Mouse (Mus musculus) heart, postnatal 0 days (tissue): ENCODE data around the gene Smim20. TPM values are rescaled to one million over a fixed set of nuclear protein-coding genes. Genes with fewer than 3 reads are reported as not detected.

Experiments used
- ATAC-seq: fragments of 200-750 bp; cut with Nextera tagmentation; 2 replicates; pipeline ENCODE4 v1.8.0; 2017; ENCODE audit warnings: low read depth, moderate number of reproducible peaks, moderate library complexity; ENCODE audit not compliant: insufficient read depth
- DNase-seq: peaks from one replicate; pipeline ENCODE4 v3.0.0-alpha.2; 2016; ENCODE audit warnings: low spot score
- H3K27ac ChIP-seq: fragments of 300-500 bp; sonication (generic); 2 replicates; pipeline ENCODE4 v1.5.1; 2014; ENCODE audit warnings: low read depth, mild to moderate bottlenecking
- H3K27me3 ChIP-seq: fragments of 300-500 bp; sonication (generic); 2 replicates; pipeline ENCODE4 v1.6.1; 2014; ENCODE audit warnings: low read length, mixed read lengths; ENCODE audit not compliant: control insufficient read depth, insufficient read depth
- H3K36me3 ChIP-seq: fragments of 300-500 bp; sonication (generic); replicated peaks from 2 replicates; pipeline ENCODE4 v1.6.1; 2014; ENCODE audit warnings: low read length, mixed read lengths; ENCODE audit not compliant: control insufficient read depth, insufficient read depth
- H3K4me1 ChIP-seq: fragments of 300-500 bp; sonication (generic); 2 replicates; pipeline ENCODE4 v1.6.1; 2014; ENCODE audit warnings: antibody characterized with exemption; ENCODE audit not compliant: control insufficient read depth, insufficient read depth
- H3K4me2 ChIP-seq: fragments of 300-500 bp; sonication (generic); 2 replicates; pipeline ENCODE4 v1.6.1; 2014; ENCODE audit warnings: low read depth, mild to moderate bottlenecking, low read length, moderate library complexity
- H3K4me3 ChIP-seq: fragments of 300-500 bp; sonication (generic); 2 replicates; pipeline ENCODE4 v1.5.1; 2014; ENCODE audit warnings: low read depth, low read length
- H3K9ac ChIP-seq: fragments of 300-500 bp; sonication (generic); replicated peaks from 2 replicates; pipeline ENCODE4 v1.6.1; 2014; ENCODE audit warnings: low read depth, low read length, mixed read lengths
- H3K9me3 ChIP-seq: fragments of 300-500 bp; sonication (generic); replicated peaks from 2 replicates; pipeline ENCODE4 v1.6.1; 2016; ENCODE audit warnings: low read length; ENCODE audit not compliant: control insufficient read depth
- CTCF ChIP-seq: IDR thresholded peaks from 2 replicates; pipeline ENCODE4 v1.5.1; 2016; ENCODE audit warnings: antibody characterized with exemption, control low read depth, low read depth
- EP300 ChIP-seq: IDR thresholded peaks from 2 replicates; pipeline ENCODE4 v1.6.1; 2016; ENCODE audit warnings: antibody characterized with exemption, low read depth
- WGBS: fragments of 180-500 bp; shearing (Covaris S2); extraction: QIAGEN DNeasy Blood & Tissue Kit; methylation state at CpG from one replicate; pipeline ENCODE4 v1.1.7; 2014; 5-methylcytosine and 5-hydroxymethylcytosine counted together
- polyA plus RNA-seq: library from polyadenylated mRNA; unstranded; fragments of >200 nt; fragmentation: Nextera tagmentation; extraction: Ambion mirVana; gene quantifications from 2 replicates; pipeline ENCODE4 v1.2.1, GENCODE M21; 2015
- total RNA-seq: library from RNA; depleted of rRNA; stranded (reverse); fragments of >200 nt; gene quantifications from 2 replicates; pipeline ENCODE4 v1.2.3, GENCODE M21; 2014; ENCODE audit warnings: low replicate concordance; rRNA removed

The Smim20 gene
- total RNA-seq: 153 and 163 TPM in 2 replicates
- 218 TPM in 2 replicates for polyA plus RNA-seq

DNA sequence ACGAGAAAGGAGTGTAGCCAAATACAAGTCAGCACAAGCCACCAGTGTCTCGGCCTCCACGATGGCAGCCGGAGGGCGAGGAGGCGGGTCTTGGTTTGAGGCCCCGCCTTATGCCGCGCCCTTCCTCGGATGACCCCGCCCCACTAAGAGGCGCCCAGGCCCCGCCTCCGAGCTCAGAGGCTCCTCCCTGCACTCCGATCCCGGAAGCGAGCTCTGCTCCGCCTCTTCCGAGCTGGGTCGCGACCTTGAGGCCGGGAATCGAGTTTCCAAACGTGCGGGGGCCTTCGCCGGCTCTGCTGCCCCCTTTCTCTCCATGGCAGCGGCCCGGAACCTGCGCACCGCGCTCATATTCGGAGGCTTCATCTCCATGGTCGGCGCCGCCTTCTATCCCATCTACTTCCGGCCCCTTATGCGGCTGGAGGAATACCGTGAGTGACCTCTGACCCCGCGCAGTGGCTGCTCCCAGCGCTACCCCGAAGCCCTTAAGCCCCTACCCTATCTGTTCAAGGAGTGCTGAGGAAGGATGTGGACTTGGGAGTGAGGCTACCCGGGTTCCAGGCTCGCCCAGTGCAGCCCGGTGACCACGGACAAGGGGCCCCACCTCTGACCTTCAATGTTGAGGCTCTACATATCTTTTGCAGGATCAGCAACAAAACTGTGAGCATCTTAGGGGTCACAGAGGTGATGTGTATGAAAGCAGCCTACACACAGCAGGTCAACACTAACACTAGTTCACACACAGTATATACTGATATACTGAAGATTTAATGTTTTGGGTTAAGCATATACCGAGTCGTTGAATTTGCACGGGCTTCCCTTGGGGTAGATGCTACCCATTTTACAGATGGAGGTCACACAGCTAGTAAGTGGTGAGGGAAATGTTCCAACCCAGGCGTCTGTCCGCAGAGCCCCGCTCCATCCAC, at the start of gene Smim20:
Gene Smim20, plus strand, starts transcription at position 153 of the 923 bp plus-strand sequence.
- no peaks in the 10 kb centered on the region for H3K27me3 ChIP-seq
- ATAC-seq (peak; percentile 96), DNase-seq (peak; percentile 91)
- TF ChIP-seq CTCF (no peak), EP300 (no peak)
- no peaks in the 10 kb centered on the region for H3K9me3 ChIP-seq
- no peaks in the 10 kb centered on the region for H3K36me3 ChIP-seq
- H3K4me3 ChIP-seq: peak within 1 kb of the TSS; percentile 78
- peak within 1 kb of the TSS; percentile 94 for H3K27ac ChIP-seq
- peaks cover 41% of the 10 kb centered on the region for H3K4me1 ChIP-seq
- H3K4me2 ChIP-seq: peak within 1 kb of the TSS; percentile 72
- peak within 1 kb of the TSS; percentile 75 for H3K9ac ChIP-seq
- 11% methylated on average over 50 of the region's 53 CpGs for WGBS

DNA sequence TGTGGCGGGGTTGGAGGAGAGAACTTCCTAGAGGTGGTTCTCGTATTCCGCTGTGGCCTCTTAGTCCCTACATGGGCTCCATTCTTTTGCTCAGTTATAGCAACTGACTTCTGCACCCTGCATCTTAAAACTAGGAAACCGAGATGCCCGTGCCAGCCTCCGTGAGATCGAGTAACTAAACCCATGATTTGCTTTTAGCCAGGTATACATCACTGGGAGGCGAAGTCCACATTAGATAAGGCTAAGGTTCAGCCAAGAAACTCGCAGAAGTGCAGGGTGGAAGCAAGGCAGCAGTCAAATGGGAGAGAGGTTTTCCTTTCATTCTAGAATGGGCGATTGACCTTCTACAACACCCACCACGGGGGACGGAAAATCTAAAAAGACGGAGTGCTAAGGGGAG, 41.4 kb upstream of the Smim20 start:
- Histone ChIP-seq H3K9me3 (no peaks in the 10 kb centered on the region), H3K9ac (no peak overlapping the region), H3K36me3 (no peaks in the 10 kb centered on the region), H3K27me3 (no peaks in the 10 kb centered on the region), H3K4me3 (no peak overlapping the region), H3K4me2 (no peak overlapping the region), H3K4me1 (no peaks in the 10 kb centered on the region), H3K27ac (no peak overlapping the region)
- WGBS: 80% methylated on average over 13 of the region's 13 CpGs
- ATAC-seq (no peak), DNase-seq (no peak)
- TF ChIP-seq CTCF (no peak), EP300 (no peak)

DNA sequence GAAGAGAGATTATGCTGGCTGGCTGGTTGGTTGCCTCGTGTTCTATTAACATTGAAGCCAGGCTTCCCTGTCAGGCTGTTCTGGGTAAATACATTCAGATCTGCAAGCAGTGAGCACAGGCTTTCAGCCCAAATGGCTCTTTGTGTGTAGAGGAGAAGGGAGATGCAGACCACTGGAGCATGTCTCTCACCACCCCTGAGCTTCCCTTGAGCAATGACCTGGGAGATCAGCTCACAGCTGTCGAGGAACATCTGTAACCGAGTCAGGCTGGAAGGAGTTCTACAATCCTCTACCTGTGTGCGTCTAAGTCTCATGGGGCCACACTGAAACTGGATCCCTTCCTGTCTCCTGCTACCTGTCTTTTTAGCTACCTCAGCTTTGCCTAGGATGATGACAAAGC, 36.3 kb upstream of the Smim20 start:
- Histone ChIP-seq H3K36me3 (no peaks in the 10 kb centered on the region), H3K4me1 (no peaks in the 10 kb centered on the region), H3K4me3 (no peak overlapping the region), H3K4me2 (no peak overlapping the region), H3K9ac (no peak overlapping the region), H3K27ac (no peak overlapping the region), H3K9me3 (no peaks in the 10 kb centered on the region), H3K27me3 (no peaks in the 10 kb centered on the region)
- DNase-seq: no peak
- WGBS: 68% methylated on average over 4 of the region's 4 CpGs
- TF ChIP-seq EP300: no peak
- no peak for TF ChIP-seq CTCF
- ATAC-seq: no peak

GRCm38 (mm10) chr5:53235551-53235950, 31.3 kb upstream of the Smim20 start:
- DNase-seq: no peak
- TF ChIP-seq EP300 (no peak), CTCF (no peak)
- no peak overlapping the region for H3K4me2 ChIP-seq
- H3K9ac ChIP-seq: no peak overlapping the region
- H3K36me3 ChIP-seq: no peaks in the 10 kb centered on the region
- no peaks in the 10 kb centered on the region for H3K4me1 ChIP-seq
- no peak overlapping the region for H3K4me3 ChIP-seq
- 22% methylated on average over 4 of the region's 4 CpGs for WGBS
- H3K9me3 ChIP-seq: no peaks in the 10 kb centered on the region
- no peaks in the 10 kb centered on the region for H3K27me3 ChIP-seq
- no peak overlapping the region for H3K27ac ChIP-seq
- peak; percentile 47; the same call in 1 of the 2 replicates for ATAC-seq

- Histone ChIP-seq H3K27me3 (no peaks in the 10 kb centered on the region), H3K27ac (no peak overlapping the region), H3K4me3 (no peak overlapping the region), H3K36me3 (no peaks in the 10 kb centered on the region), H3K4me1 (no peaks in the 10 kb centered on the region), H3K9ac (no peak overlapping the region), H3K4me2 (no peak overlapping the region), H3K9me3 (no peaks in the 10 kb centered on the region)
- TF ChIP-seq CTCF (no peak), EP300 (no peak)
- no peak for DNase-seq
- ATAC-seq: no peak
- WGBS: 3% methylated on average over 5 of the region's 5 CpGs
These were observed 30.7 kb upstream of the Smim20 start for GRCm38 (mm10) chr5:53236136-53236535.
